Mouse (Mus musculus) urinary bladder, postnatal 25 days (tissue): ENCODE measurements around the gene Hoxd11.

Experiments
- DNase-seq: peaks from one replicate; pipeline ENCODE4 v3.0.0; 2022; ENCODE audit warnings: low spot score

Hoxd11 gene

GRCm38 (mm10) chr2:74666411-74666810 is 12.9 kb upstream of the Hoxd11 start:
- DNase-seq: no peak

- no peak for DNase-seq
Observed at GRCm38 (mm10) chr2:74667191-74667841, 12.0 kb upstream of the Hoxd11 start.

GRCm38 (mm10) chr2:74667842-74668357 is 11.5 kb upstream of the Hoxd11 start, which contains the start of gene Hoxd13:
Gene Hoxd13, plus strand, starts transcription at chr2:74668310.
- peak; percentile 17 for DNase-seq

GRCm38 (mm10) chr2:74668370-74669229 is 10.8 kb upstream of the Hoxd11 start:
- peak; percentile 11 for DNase-seq

- no peak for DNase-seq
Observed at GRCm38 (mm10) chr2:74669230-74669578, 10.2 kb upstream of the Hoxd11 start.

GRCm38 (mm10) chr2:74669650-74670235 is 9.6 kb upstream of the Hoxd11 start:
- DNase-seq: no peak

- no peak for DNase-seq
Observed at GRCm38 (mm10) chr2:74670632-74671188, 8.6 kb upstream of the Hoxd11 start.

- no peak for DNase-seq
Observed at GRCm38 (mm10) chr2:74671847-74672246, 7.5 kb upstream of the Hoxd11 start.

- DNase-seq: peak; percentile 55
Observed at GRCm38 (mm10) chr2:74672481-74673362, 6.6 kb upstream of the Hoxd11 start.

- DNase-seq: no peak
Observed at GRCm38 (mm10) chr2:74673835-74674425, 5.4 kb upstream of the Hoxd11 start.

GRCm38 (mm10) chr2:74674881-74675665 is 4.3 kb upstream of the Hoxd11 start, which contains the start of gene Hoxd12:
Gene Hoxd12, plus strand, starts transcription at chr2:74675013.
- DNase-seq: no peak

- DNase-seq: no peak
Observed at GRCm38 (mm10) chr2:74675666-74676282, 3.6 kb upstream of the Hoxd11 start.

- no peak for DNase-seq
Observed at GRCm38 (mm10) chr2:74676376-74677052, 2.8 kb upstream of the Hoxd11 start.

- no peak for DNase-seq
Observed at GRCm38 (mm10) chr2:74677106-74677505, 2.3 kb upstream of the Hoxd11 start.

GRCm38 (mm10) chr2:74679596-74679971 is 227 bp downstream of the Hoxd11 start:
- no peak for DNase-seq

- no peak for DNase-seq
Observed at GRCm38 (mm10) chr2:74679980-74680379, 623 bp downstream of the Hoxd11 start.

- no peak for DNase-seq
Observed at GRCm38 (mm10) chr2:74680561-74681398, 1.4 kb downstream of the Hoxd11 start.
